Mouse (Mus musculus) lung, postnatal 0 days (tissue): Measurements from ENCODE around the gene Fam222a.

Experiments
- CTCF ChIP-seq: IDR thresholded peaks from 2 replicates; pipeline ENCODE4 v1.5.1; 2016; ENCODE audit warnings: antibody characterized with exemption, mild to moderate bottlenecking
- EP300 ChIP-seq: IDR thresholded peaks from 2 replicates; pipeline ENCODE4 v1.6.1; 2016; ENCODE audit warnings: antibody characterized with exemption, mild to moderate bottlenecking, control low read depth

GRCm38 (mm10) chr5:114640809-114641208 lies 73.0 kb downstream of the Fam222a start:
- TF ChIP-seq EP300 (no peak), CTCF (no peak)
